Mouse (Mus musculus) cerebellum, adult 18-20 months (tissue): ENCODE data around the gene Gas7.

Experiments
- DNase-seq, 2 experiments: peaks; one replicate each; pipeline ENCODE4 v3.0.0; 2021

Gas7 gene

GRCm38 (mm10) chr11:67536413-67536812 is 81.2 kb downstream of the Gas7 start:
- no peak for DNase-seq

DNA sequence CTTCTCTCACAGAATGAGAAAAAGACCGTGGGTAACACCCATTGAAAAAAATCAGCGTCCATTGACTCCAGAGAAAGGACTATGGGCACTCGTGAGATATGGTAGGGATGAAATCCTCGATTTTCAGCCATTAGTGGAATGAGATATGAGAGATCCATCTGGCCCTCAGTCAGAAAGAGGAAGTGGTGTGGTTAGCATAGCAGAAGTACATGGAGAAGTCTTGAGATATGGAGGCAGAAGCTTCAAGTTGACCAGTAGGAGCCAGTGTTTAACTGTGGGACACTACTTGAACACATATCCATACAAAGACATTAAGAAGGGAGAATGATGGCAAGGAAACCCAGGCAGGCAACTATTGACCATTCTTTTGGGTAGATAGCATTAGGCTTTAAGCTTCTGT is 82.1 kb downstream of the Gas7 start:
- DNase-seq, result no peak

GRCm38 (mm10) chr11:67538557-67538956 is 83.3 kb downstream of the Gas7 start:
- no peak for DNase-seq

DNA sequence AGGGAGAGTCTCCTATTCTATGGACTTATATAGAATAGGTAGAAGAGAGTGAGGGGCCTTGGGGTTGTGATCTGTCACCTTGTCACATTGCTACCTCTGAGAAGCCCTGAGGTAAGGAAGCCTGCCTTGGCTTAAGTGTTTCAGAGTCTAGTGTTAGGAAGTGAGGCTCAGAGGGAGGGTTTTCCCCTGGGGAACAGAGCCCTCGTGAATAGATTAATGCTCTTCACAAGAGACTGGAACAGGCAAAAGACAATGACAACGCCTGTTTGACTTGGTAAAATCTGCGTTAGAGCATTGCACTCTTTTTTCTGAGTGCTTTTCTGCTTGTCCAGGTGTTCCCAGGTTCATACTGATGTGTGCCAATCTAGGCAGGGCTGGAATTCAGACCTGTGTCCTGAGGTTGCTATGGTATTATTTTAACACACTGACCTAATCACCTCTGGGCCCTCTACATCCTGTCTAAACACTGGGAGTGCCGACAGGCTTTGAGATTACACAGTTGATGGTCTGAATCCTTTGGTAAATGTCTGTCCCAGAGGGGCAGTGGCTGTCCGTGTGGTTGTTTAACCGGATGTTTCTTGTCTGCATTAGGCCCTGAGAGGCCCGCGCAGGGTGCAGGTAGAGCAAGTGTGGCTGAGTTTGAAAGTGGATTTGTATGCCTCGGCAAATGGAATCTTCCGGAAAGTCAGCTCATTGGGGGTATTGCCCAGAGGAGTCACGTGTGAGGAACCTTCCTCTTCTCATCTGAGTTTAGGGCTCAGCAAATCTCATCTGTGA is 89.6 kb downstream of the Gas7 start:
- no peak for DNase-seq

DNA sequence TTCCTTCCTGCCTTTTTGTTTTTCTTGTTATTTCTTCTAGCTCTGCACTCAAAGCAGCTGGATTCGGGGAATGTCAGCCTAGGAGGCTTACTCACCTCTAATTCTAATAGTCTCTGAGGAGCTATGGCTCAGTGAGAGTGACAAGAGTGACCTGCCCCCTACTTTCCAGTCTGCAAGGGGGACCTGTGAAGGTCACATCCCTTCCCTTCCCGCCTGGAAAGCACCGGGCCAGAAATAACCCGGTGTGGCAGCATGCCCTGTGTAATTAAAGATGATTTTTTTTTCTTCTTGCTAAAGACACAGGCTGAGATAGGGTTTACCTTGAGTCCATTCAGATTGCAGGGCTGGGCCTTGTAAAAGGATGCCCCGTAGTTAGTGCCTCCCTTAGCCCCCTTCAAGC is 91.3 kb downstream of the Gas7 start:
- no peak for DNase-seq

DNA sequence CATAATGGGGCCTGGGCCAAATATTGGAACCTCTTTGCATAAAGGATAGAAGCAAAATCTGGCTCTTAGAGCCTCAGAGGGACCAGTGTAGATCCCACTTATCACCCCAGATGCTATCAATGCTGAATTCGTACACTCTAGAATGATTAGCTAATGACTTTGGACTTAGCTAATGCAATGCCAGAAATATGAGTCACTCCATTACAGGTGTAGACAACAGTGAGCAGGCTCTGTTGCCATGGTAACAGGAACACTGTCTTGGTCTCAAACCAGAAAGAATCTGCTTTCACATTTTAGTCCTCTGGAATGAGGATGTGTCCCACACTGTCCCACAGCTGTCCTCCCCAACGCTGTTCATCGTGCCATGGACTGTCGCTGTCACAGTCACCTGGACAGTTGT is 94.1 kb downstream of the Gas7 start:
- no peak for DNase-seq

GRCm38 (mm10) chr11:67549762-67550488 is 94.7 kb downstream of the Gas7 start:
- DNase-seq, result no peak

DNA sequence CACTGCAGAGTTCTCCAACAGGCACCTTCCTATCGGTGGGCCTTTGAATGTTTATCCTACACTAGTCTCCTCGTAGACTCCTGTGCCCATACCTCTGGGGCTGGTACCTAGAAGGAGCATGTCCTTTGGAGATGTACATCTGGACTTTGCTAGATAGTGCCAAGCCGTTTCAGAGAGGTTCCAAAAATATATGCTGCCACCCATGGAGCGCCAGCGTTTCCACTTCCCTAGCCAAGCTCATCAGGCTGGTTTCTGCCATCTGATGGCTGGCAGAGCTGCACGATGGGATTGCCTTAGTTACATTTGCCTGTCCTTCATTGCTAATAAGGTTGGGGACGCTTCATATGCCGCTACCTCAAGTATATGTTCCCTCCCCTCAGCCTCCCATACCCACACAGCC is 97.2 kb downstream of the Gas7 start:
- peak; percentile 37 for DNase-seq

DNA sequence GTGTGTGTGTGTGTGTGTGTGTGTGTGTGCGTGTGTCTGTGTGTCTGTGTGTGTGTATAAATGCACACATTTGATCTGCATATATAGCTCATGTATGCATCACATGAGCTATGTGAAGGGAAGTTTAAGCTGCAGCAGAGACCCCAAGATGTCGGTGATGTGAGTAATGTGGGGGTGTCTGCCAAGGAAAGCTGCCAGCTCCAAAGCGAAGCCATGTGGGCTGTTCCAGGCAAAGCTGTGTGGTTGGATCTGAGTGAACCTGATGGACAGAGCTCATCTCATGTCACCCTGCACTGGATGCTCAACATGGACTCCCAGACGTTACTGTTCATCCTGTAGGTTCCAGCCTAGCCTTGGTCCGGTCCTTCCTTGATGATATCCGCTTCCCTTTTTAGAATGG is 99.0 kb downstream of the Gas7 start:
- DNase-seq, result no peak

- DNase-seq, result peak; percentile 74 to 85
Observed at GRCm38 (mm10) chr11:67556360-67556759, 101.1 kb downstream of the Gas7 start.

GRCm38 (mm10) chr11:67558772-67559448 is 103.7 kb downstream of the Gas7 start:
- DNase-seq, result no peak

- no peak for DNase-seq
Observed at GRCm38 (mm10) chr11:67559522-67559921, 104.3 kb downstream of the Gas7 start.

GRCm38 (mm10) chr11:67561631-67562030 is 106.4 kb downstream of the Gas7 start:
- no peak for DNase-seq

GRCm38 (mm10) chr11:67563141-67563540 is 107.9 kb downstream of the Gas7 start:
- no peak for DNase-seq

- no peak for DNase-seq
Observed at GRCm38 (mm10) chr11:67564003-67564637, 108.9 kb downstream of the Gas7 start.

DNA sequence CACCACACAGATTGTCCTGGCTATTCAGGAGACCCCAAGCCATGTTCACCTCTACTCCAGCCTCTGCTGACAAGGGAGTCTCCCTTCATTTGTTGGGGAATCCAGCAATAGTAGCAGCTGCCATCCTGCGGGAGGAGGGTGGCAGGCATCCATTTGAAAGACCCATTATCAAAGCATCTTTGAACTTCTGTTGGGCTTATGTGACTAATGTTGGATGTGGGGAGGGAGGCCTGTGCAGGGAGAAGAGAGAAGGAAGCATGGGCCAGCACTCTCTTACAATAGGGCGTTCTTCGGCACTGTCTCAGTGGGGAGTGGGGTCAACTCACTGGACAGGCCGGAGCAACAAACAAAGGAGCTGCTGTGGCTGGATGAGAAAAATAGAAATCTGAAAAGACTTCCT is 110.3 kb downstream of the Gas7 start:
- DNase-seq, result no peak

DNA sequence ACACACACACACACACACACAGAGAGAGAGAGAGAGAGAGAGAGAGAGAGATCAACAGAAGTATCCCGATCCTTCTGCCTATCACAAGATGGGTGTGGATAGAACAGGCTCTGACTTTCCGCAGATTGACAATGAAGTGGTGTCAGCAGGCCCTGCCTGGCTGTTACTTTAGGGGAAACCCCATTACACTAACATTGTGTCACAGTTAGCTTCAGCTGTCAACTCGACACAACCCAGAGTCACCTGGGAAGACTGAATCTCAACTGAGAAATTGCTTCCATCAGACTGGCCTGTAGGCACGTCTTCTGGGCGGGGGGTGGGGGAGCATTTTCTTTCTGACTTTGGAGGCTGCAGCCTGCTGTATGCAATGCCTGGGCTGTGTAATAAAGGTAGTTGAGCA is 111.5 kb downstream of the Gas7 start:
- DNase-seq, result no peak

DNA sequence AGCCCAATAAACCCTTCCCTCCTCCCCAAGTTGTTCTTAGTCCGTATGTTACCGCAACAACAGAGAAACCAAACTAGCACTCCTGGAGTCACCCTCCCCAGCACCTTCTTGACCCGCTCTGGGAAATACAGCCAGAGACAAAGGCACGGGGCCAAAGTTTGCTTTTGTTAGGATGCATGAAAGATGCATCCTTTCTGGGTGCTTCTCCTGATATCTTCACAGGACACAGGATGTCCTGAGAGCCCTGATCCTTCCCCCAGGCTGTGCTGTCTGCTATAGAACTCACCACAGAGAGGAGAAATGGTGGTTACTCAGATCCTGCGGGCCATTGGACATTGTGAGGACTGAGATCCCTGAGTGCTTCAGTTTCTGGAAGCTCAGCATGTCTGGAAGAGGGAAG is 111.9 kb downstream of the Gas7 start:
- DNase-seq, result no peak

DNA sequence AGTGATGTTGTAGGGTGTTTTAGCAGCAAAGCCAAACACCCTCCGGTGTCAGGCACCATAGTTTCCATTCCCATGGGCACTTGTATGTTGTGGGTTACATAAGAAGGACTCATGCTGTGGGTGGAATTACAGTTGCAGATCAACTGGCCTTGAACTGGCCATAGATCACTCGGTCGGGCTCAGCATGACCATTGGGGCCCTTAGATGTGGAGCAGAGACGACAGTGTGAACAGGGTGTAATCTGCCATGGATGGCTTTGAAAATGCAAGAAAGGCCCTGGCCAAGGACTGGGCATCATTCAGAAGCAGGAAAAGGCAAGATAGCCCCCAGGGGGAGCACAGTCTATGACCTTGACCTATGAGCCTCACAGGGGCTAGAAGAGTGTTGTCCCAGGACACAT is 112.8 kb downstream of the Gas7 start:
- DNase-seq, result no peak

DNA sequence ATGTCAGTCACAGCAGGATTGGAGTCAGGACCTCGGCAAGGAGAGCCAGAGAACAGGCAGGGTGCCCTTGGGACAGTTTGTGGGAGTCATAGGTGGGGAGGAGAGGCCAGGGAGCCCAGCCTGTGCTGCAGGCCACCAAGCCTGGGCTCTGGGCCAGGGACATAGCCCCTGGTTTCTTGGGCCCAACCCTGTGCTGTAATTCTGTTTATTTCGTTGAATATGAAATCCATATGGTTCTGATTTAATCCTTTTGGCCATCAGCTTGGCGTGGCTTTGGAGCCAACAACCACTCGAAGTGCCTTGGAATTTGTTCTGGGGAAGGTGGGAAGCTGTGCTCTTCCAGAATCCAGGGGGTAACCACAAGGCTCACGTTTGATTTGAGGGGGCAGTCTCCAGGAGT is 113.6 kb downstream of the Gas7 start:
- no peak for DNase-seq

GRCm38 (mm10) chr11:67570947-67571346 is 115.7 kb downstream of the Gas7 start:
- DNase-seq, result no peak

GRCm38 (mm10) chr11:67574344-67574743 is 119.1 kb downstream of the Gas7 start:
- no peak for DNase-seq

DNA sequence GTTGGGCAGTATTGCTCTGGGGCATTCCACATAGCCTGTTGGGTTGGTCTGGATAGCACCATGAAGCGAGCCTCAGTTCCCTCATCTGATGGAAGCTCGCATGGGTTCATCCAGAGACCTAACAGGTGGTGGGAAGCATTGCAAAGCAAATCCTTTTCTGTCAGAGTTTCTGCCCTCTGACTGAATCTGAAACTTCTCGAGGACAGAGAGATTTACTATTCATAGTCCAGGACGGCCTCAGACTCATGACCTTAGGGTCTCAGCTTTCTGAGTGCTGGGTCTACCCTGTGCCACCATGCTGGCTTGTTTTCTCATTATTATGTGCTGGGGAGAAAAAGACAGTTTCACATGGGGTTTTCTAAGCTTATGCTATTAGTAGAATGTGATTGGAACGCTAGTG is 122.2 kb downstream of the Gas7 start:
- no peak for DNase-seq

DNA sequence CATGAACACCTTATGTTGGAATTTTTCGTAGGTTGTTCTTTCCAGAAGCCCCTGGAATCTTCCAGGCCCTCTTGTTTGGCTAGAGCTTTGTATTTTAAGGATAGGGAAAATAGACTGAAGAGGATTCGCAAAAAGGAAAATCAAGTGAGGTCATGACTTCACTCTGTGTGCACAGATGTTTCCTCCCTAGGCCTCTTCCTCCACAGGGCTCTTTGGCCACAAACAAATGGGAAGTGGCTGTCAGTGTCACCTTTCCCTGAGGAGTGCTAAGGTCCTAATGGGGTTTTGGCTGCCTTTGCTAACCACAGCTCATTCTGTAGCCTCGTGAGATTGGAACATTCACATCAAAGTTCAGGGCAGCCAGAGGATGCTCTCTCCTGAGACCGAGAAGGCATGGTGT is 122.8 kb downstream of the Gas7 start:
- DNase-seq, result no peak
